Mouse (Mus musculus) megakaryocyte-erythroid progenitor cell, adult 5-6 weeks (primary cell): ENCODE results near the gene Syt11. TPM values are rescaled to one million over a fixed set of nuclear protein-coding genes. Genes with fewer than 3 reads are reported as not detected.
"Not testable (repeated sequence)": the region's sequence is repeated elsewhere in the genome, so short reads cannot be mapped to it uniquely, and the experiment has no call there.

Experiments used
- ATAC-seq: replicated peaks from 2 replicates; pipeline ENCODE4 v1.8.0; 2016; ENCODE audit warnings: mild to moderate bottlenecking, inconsistent platforms; ENCODE audit not compliant: severe bottlenecking, poor library complexity, low FRiP score, low TSS enrichment
- total RNA-seq, 2 experiments: library from RNA; stranded (forward) in 1 of 2; stranded (reverse) in 1 of 2; fragments of 200-1000, 215-1000 nt in 1 of 2; fragments of >200 nt in 1 of 2; fragmentation: Nextera tagmentation in 1 of 2; gene quantifications; 2 replicates each; pipeline ENCODE4 v1.2.3; 2014 to 2017

Gene Syt11
- total RNA-seq (2014; fragmentation: Nextera tagmentation) (0.22 and 1.5 TPM in 2 replicates), total RNA-seq (2017) (0.19 and 1.1 TPM in 2 replicates)

GRCm38 (mm10) chr3:88774939-88775841 lies at the start of gene Syt11:
Gene Syt11 (minus strand): TSS chr3:88775164.
- peak; percentile 82 for ATAC-seq

- no peak for ATAC-seq
Measured at GRCm38 (mm10) chr3:88803910-88804540, 29.1 kb upstream of the Syt11 start.

GRCm38 (mm10) chr3:88797507-88797906 lies 22.5 kb upstream of the Syt11 start:
- not testable (repeated sequence) for ATAC-seq

GRCm38 (mm10) chr3:88788033-88788432 lies 13.1 kb upstream of the Syt11 start:
- not testable (repeated sequence) for ATAC-seq

- ATAC-seq: not testable (repeated sequence)
Measured at GRCm38 (mm10) chr3:88786805-88787204, 11.8 kb upstream of the Syt11 start.

GRCm38 (mm10) chr3:88786323-88786722 lies 11.4 kb upstream of the Syt11 start:
- not testable (repeated sequence) for ATAC-seq

GRCm38 (mm10) chr3:88784889-88785288 lies 9.9 kb upstream of the Syt11 start:
- no peak for ATAC-seq

GRCm38 (mm10) chr3:88773163-88773562 lies 1.8 kb downstream of the Syt11 start:
- not testable (repeated sequence) for ATAC-seq

GRCm38 (mm10) chr3:88772399-88772798 lies 2.6 kb downstream of the Syt11 start:
- peak; percentile 63 for ATAC-seq

GRCm38 (mm10) chr3:88771941-88772280 lies 3.1 kb downstream of the Syt11 start:
- not testable (repeated sequence) for ATAC-seq

GRCm38 (mm10) chr3:88771189-88771940 lies 3.6 kb downstream of the Syt11 start:
- peak; percentile 46 for ATAC-seq

GRCm38 (mm10) chr3:88762401-88762831 lies 12.5 kb downstream of the Syt11 start:
- 0 out of 2 replicates have a peak, but pooled peaks have one; percentile 34 for ATAC-seq

GRCm38 (mm10) chr3:88761619-88762018 lies 13.3 kb downstream of the Syt11 start:
- ATAC-seq: no peak

- no peak; the same call in 1 of the 2 replicates for ATAC-seq
Measured at GRCm38 (mm10) chr3:88758045-88758500, 16.9 kb downstream of the Syt11 start.

- no peak for ATAC-seq
Measured at GRCm38 (mm10) chr3:88756276-88756675, 18.7 kb downstream of the Syt11 start.

GRCm38 (mm10) chr3:88755541-88755940 lies 19.4 kb downstream of the Syt11 start:
- no peak for ATAC-seq

- ATAC-seq: 0 out of 2 replicates have a peak, but pooled peaks have one; percentile 56
Measured at GRCm38 (mm10) chr3:88754283-88754682, 20.7 kb downstream of the Syt11 start.

GRCm38 (mm10) chr3:88746871-88747231 lies 28.1 kb downstream of the Syt11 start:
- ATAC-seq: no peak

GRCm38 (mm10) chr3:88746139-88746870 lies 28.7 kb downstream of the Syt11 start:
- no peak for ATAC-seq
